Comparison of ENCODE assay signal across 14 mouse cellular contexts in the genomic region with DNA sequence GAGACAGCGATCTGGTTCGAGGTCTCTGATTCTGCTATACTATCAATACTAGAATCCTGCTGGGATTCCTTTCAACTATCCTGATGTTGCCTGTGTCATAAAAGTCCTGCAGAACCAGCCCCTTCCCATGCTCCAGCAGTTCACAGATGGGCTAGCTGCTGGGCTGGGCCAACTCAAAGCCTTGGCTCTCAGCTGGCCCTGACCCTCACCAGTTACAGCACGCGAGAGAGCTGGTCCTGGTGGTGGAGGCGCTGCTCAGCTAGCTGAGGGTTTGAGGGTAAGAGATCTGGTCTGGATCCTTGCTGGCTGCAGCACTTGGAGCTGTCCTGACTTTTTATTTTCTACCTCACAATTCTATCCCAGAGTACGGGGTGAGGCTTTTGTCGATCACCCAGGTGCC. TPM values are rescaled to one million over a fixed set of nuclear protein-coding genes. Genes with fewer than 3 reads are reported as not detected.
DNase-seq lines count a peak whose midpoint lies in the region; ATAC-seq and TF ChIP-seq lines count a peak whose summit lies in the region.
"Had no signal": no experiment of that assay in that cellular context is flagged by ENCODE, and none has a peak within 500 bp of the region (broad histone marks: within the 10 kb centered on the region; RNA-seq: fewer than 3 reads in every experiment).

No protein-coding gene starts in this region.

- WGBS in hindbrain, embryonic 12.5 days: 85% methylated on average over 7 of the region's 7 CpGs
- WGBS in hindbrain, embryonic 13.5 days: 84% methylated on average over 7 of the region's 7 CpGs
- WGBS in liver, embryonic 12.5 days (ENCODE audit: insufficient replicate concordance): 87% methylated on average over 7 of the region's 7 CpGs
- 85% methylated on average over 7 of the region's 7 CpGs for WGBS in liver, postnatal 0 days (ENCODE audit: insufficient replicate concordance)
- WGBS in intestine, embryonic 15.5 days: 71% methylated on average over 7 of the region's 7 CpGs

- no peaks in the 10 kb centered on the region for H3K27me3 ChIP-seq in hindbrain, embryonic 12.5 days
- no peaks in the 10 kb centered on the region for H3K27me3 ChIP-seq in hindbrain, embryonic 13.5 days
- H3K27me3 ChIP-seq in liver, embryonic 12.5 days (replicated peaks): no peaks in the 10 kb centered on the region
- H3K27me3 ChIP-seq in liver, postnatal 0 days (ENCODE audit: insufficient read depth, low read length): no peaks in the 10 kb centered on the region
- H3K27me3 ChIP-seq in Patski: no peaks in the 10 kb centered on the region
- H3K27me3 ChIP-seq in intestine, embryonic 15.5 days (replicated peaks): no peaks in the 10 kb centered on the region
- H3K27me3 ChIP-seq: hindbrain, embryonic 15.5 days; limb, embryonic 15.5 days had no signal

- no peak for TF ChIP-seq EP300 in liver, postnatal 0 days (IDR thresholded peaks at IDR 0.05; ENCODE audit: low read depth)

- H3K9me3 ChIP-seq in hindbrain, embryonic 12.5 days (replicated peaks): no peaks in the 10 kb centered on the region
- H3K9me3 ChIP-seq in hindbrain, embryonic 13.5 days: no peaks in the 10 kb centered on the region
- H3K9me3 ChIP-seq in liver, embryonic 12.5 days (replicated peaks): no peaks in the 10 kb centered on the region
- no peaks in the 10 kb centered on the region for H3K9me3 ChIP-seq in liver, postnatal 0 days (ENCODE audit: low read length)
- no peaks in the 10 kb centered on the region for H3K9me3 ChIP-seq in intestine, embryonic 15.5 days
- H3K9me3 ChIP-seq: hindbrain, embryonic 15.5 days; limb, embryonic 15.5 days had no signal

- no peak overlapping the region for H3K9ac ChIP-seq in hindbrain, embryonic 12.5 days
- no peak overlapping the region for H3K9ac ChIP-seq in hindbrain, embryonic 13.5 days
- no peak overlapping the region for H3K9ac ChIP-seq in liver, embryonic 12.5 days
- no peak overlapping the region for H3K9ac ChIP-seq in liver, postnatal 0 days (replicated peaks)
- no peak overlapping the region for H3K9ac ChIP-seq in intestine, embryonic 15.5 days
- H3K9ac ChIP-seq: hindbrain, embryonic 15.5 days; limb, embryonic 15.5 days had no signal

- peak overlapping the region; percentile 66; the same call in 1 of the 2 replicates for H3K27ac ChIP-seq in hindbrain, embryonic 12.5 days
- H3K27ac ChIP-seq in hindbrain, embryonic 13.5 days: no peak overlapping the region; the same call in 1 of the 2 replicates
- H3K27ac ChIP-seq in liver, embryonic 12.5 days: peak overlapping the region; percentile 55; the same call in 1 of the 2 replicates
- H3K27ac ChIP-seq in liver, postnatal 0 days (ENCODE audit: low read depth): no peak overlapping the region
- H3K27ac ChIP-seq in intestine, embryonic 15.5 days: peak overlapping the region; percentile 38; the same call in 1 of the 2 replicates
- H3K27ac ChIP-seq: hindbrain, embryonic 15.5 days; limb, embryonic 15.5 days had no signal

- POLR2A ChIA-PET in Patski (lab: Charles Lee): interaction anchor here (1.0 to 2.2 kb wide), 2 partner anchors 10 to 13 kb away, joined by 4 to 9 read pairs; partner anchors contain the start of gene Ap1ar

- H3K4me3 ChIP-seq in hindbrain, embryonic 12.5 days: no peak overlapping the region
- H3K4me3 ChIP-seq in hindbrain, embryonic 13.5 days: no peak overlapping the region
- no peak overlapping the region for H3K4me3 ChIP-seq in liver, embryonic 12.5 days
- H3K4me3 ChIP-seq in liver, postnatal 0 days (ENCODE audit: low read depth, low read length): no peak overlapping the region
- no peak overlapping the region for H3K4me3 ChIP-seq in intestine, embryonic 15.5 days (replicated peaks)
- H3K4me3 ChIP-seq: hindbrain, embryonic 15.5 days; limb, embryonic 15.5 days had no signal

- ATAC-seq in hindbrain, embryonic 12.5 days (ENCODE audit: low FRiP score): no peak
- ATAC-seq in hindbrain, embryonic 13.5 days (ENCODE audit: low FRiP score): no peak
- no peak for ATAC-seq in liver, embryonic 12.5 days
- ATAC-seq in liver, postnatal 0 days: no peak
- ATAC-seq in Patski: peak; percentile 17
- ATAC-seq in intestine, embryonic 15.5 days: no peak

- CTCF ChIA-PET in Patski (lab: Charles Lee): interaction anchor here (0.8 to 1.2 kb wide), 3 partner anchors 8 to 18 kb away, joined by 3 to 4 read pairs (median 4); no protein-coding TSS in a partner anchor

- TF ChIP-seq CTCF in liver, postnatal 0 days (IDR thresholded peaks at IDR 0.05; ENCODE audit: low read depth): no peak
- no peak for TF ChIP-seq CTCF in Patski (IDR thresholded peaks at IDR 0.05)

- in situ Hi-C loops in Patski (cut with MboI; ENCODE audit: low pct_unique_long_range_greater_than_20kb): loop anchor here (25.0 kb wide), 1 partner anchor 1386 kb away; no protein-coding TSS in a partner anchor

- H3K4me2 ChIP-seq in hindbrain, embryonic 12.5 days (replicated peaks): no peak overlapping the region
- no peak overlapping the region for H3K4me2 ChIP-seq in hindbrain, embryonic 13.5 days
- H3K4me2 ChIP-seq in liver, embryonic 12.5 days: no peak overlapping the region
- no peak overlapping the region for H3K4me2 ChIP-seq in liver, postnatal 0 days (ENCODE audit: low read depth, low read length)
- 0 out of 2 replicates have a peak overlapping the region, but pooled peaks have one; percentile 22 for H3K4me2 ChIP-seq in intestine, embryonic 15.5 days (replicated peaks)
- H3K4me2 ChIP-seq: hindbrain, embryonic 15.5 days; limb, embryonic 15.5 days had no signal

- H3K36me3 ChIP-seq in hindbrain, embryonic 12.5 days: peaks cover 7% of the 10 kb centered on the region
- H3K36me3 ChIP-seq in hindbrain, embryonic 13.5 days: peaks cover 8% of the 10 kb centered on the region
- peaks cover 34% of the 10 kb centered on the region for H3K36me3 ChIP-seq in liver, embryonic 12.5 days
- H3K36me3 ChIP-seq in liver, postnatal 0 days (replicated peaks; ENCODE audit: insufficient read depth, low read length): peaks cover 5% of the 10 kb centered on the region; the same call in 1 of the 2 replicates
- H3K36me3 ChIP-seq in intestine, embryonic 15.5 days: 0 out of 2 replicates have a peak, but pooled peaks cover 4% of the 10 kb centered on the region

- no peak for DNase-seq in liver, postnatal 0 days
- no peak for DNase-seq in Patski (ENCODE audit: low read depth, low spot score)
- DNase-seq in left cerebral cortex, adult 8-10 months (ENCODE audit: low spot score in 2 of 2): no peak
- DNase-seq: gastrocnemius, postnatal 25 days; layer of hippocampus, adult 9-11 months; lung, adult 2 months; right cerebral cortex, postnatal 14 days had no signal

- peaks cover 9% of the 10 kb centered on the region for H3K4me1 ChIP-seq in hindbrain, embryonic 12.5 days
- H3K4me1 ChIP-seq in hindbrain, embryonic 13.5 days (replicated peaks): peaks cover 12% of the 10 kb centered on the region
- H3K4me1 ChIP-seq in liver, embryonic 12.5 days: peaks cover 26% of the 10 kb centered on the region
- H3K4me1 ChIP-seq in liver, postnatal 0 days (ENCODE audit: insufficient read depth): peaks cover 10% of the 10 kb centered on the region; the same call in 1 of the 2 replicates
- peaks cover 17% of the 10 kb centered on the region for H3K4me1 ChIP-seq in intestine, embryonic 15.5 days (replicated peaks)
- H3K4me1 ChIP-seq: limb, embryonic 15.5 days had no signal

RNA-seq across cellular contexts. Expression of gene Ap1ar, which starts 10.8 kb away (rescaled TPM):
- polyA plus RNA-seq in hindbrain, embryonic 12.5 days (2016; fragmentation: Nextera tagmentation; extraction: Ambion mirVana): 80.8 and 83.8 TPM in 2 replicates
- polyA plus RNA-seq in hindbrain, embryonic 13.5 days (2015; fragmentation: Nextera tagmentation; extraction: Ambion mirVana): 83.0 and 85.1 TPM in 2 replicates
- polyA plus RNA-seq in liver, embryonic 12.5 days (2016; fragmentation: Nextera tagmentation; extraction: Ambion mirVana): 37.3 and 39.3 TPM in 2 replicates
- polyA plus RNA-seq in liver, postnatal 0 days (2015; fragmentation: Nextera tagmentation; extraction: Ambion mirVana): 11.1 and 12.9 TPM in 2 replicates
- 166 TPM for polyA plus RNA-seq in Patski (2021)
- 97.5 and 105 TPM in 2 replicates for polyA plus RNA-seq in intestine, embryonic 15.5 days (2015; fragmentation: Nextera tagmentation; extraction: Ambion mirVana)
- 10 to 100 TPM; 77.7 to 88.8 (median 82.2) TPM for total RNA-seq in left cerebral cortex, adult 8-10 months (2022)

RNA-seq across cellular contexts. Expression of gene Tifa, which starts 36.9 kb away (rescaled TPM):
- polyA plus RNA-seq in hindbrain, embryonic 12.5 days (2016; fragmentation: Nextera tagmentation; extraction: Ambion mirVana): 3.4 and 3.7 TPM in 2 replicates
- 3.5 and 4.7 TPM in 2 replicates for polyA plus RNA-seq in hindbrain, embryonic 13.5 days (2015; fragmentation: Nextera tagmentation; extraction: Ambion mirVana)
- polyA plus RNA-seq in liver, embryonic 12.5 days (2016; fragmentation: Nextera tagmentation; extraction: Ambion mirVana): 12.8 and 13.7 TPM in 2 replicates
- 20.2 and 21.2 TPM in 2 replicates for polyA plus RNA-seq in liver, postnatal 0 days (2015; fragmentation: Nextera tagmentation; extraction: Ambion mirVana)
- polyA plus RNA-seq in Patski (2021): 86.0 TPM
- polyA plus RNA-seq in intestine, embryonic 15.5 days (2015; fragmentation: Nextera tagmentation; extraction: Ambion mirVana): 24.1 and 24.7 TPM in 2 replicates
- 10 to 100 TPM in 2 of 4 experiments, 1 to 10 TPM in 2; 5.6 to 10.1 (median 8.5) TPM for total RNA-seq in left cerebral cortex, adult 8-10 months (2022)
- total RNA-seq: ES-E14 had no signal

RNA-seq across cellular contexts. Expression of gene Alpk1, which starts 46.2 kb away (rescaled TPM):
- polyA plus RNA-seq in hindbrain, embryonic 12.5 days (2016; fragmentation: Nextera tagmentation; extraction: Ambion mirVana): 1.5 and 1.6 TPM in 2 replicates
- 0.79 and 1.3 TPM in 2 replicates for polyA plus RNA-seq in hindbrain, embryonic 13.5 days (2015; fragmentation: Nextera tagmentation; extraction: Ambion mirVana)
- 0.44 and 0.64 TPM in 2 replicates for polyA plus RNA-seq in liver, embryonic 12.5 days (2016; fragmentation: Nextera tagmentation; extraction: Ambion mirVana)
- 0.25 and 0.39 TPM in 2 replicates for polyA plus RNA-seq in liver, postnatal 0 days (2015; fragmentation: Nextera tagmentation; extraction: Ambion mirVana)
- polyA plus RNA-seq in Patski (2021): 16.5 TPM
- 2.1 and 2.5 TPM in 2 replicates for polyA plus RNA-seq in intestine, embryonic 15.5 days (2015; fragmentation: Nextera tagmentation; extraction: Ambion mirVana)
- 1 to 10 TPM; 5.9 to 8.1 (median 7.3) TPM for total RNA-seq in left cerebral cortex, adult 8-10 months (2022)

Comparison
In these comparisons a context has a peak if more than half of its experiments do, and no peak if none do; other contexts are left out.
1. H3K27ac ChIP-seq: peak in hindbrain, embryonic 12.5 days (single experiment), liver, embryonic 12.5 days (single experiment) and intestine, embryonic 15.5 days (single experiment); none in hindbrain, embryonic 13.5 days (single experiment) and liver, postnatal 0 days (single experiment).